Mouse (Mus musculus): ENCODE results near the gene Neb.

DNA sequence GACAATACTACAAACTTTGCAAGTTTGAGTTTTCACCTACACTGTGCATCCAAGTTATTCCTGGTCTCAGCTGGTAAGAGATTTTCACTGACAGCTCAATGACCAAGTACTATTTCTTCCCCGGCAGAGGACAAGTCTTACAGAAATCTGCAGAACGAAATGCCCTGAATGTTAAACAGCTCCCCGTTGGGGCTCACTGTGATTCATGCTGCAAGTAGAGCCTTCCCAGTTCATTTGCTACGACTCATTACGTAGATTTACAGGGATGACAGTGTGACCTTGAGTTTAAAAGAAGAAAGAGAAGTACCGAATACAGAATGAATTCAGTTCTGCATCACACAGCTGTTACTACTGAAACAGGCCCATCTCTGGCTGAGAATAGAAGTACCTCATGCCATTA lies 91.9 kb downstream of the Neb start:
- no peak for TF ChIP-seq CTCF (conservative IDR thresholded peaks at IDR 0.05; ENCODE audit: low read length)
- TF ChIP-seq NANOG (IDR thresholded peaks at IDR 0.05; ENCODE audit: borderline replicate concordance, low read length): no peak
